Mouse (Mus musculus) layer of hippocampus, adult 6 months (tissue): ENCODE measurements around the gene Rergl. TPM values are rescaled to one million over a fixed set of nuclear protein-coding genes. Genes with fewer than 3 reads are reported as not detected.

ENCODE experiments used
- long read RNA-seq, 2 experiments: library from polyadenylated mRNA; unstranded; transcript quantifications; one replicate each; pipeline ENCODE4 v2.0.0; 2019 to 2020
- polyA plus RNA-seq: library from polyadenylated mRNA; unstranded; fragments of <200 nt; fragmentation: Nextera tagmentation; gene quantifications from 2 replicates; pipeline ENCODE4 v1.2.3, GENCODE M21; 2021

Gene Rergl
- not detected in 2 replicates for polyA plus RNA-seq
- long read RNA-seq, experiment 1 = 0 reads
- long read RNA-seq, experiment 2 = 0 reads

DNA sequence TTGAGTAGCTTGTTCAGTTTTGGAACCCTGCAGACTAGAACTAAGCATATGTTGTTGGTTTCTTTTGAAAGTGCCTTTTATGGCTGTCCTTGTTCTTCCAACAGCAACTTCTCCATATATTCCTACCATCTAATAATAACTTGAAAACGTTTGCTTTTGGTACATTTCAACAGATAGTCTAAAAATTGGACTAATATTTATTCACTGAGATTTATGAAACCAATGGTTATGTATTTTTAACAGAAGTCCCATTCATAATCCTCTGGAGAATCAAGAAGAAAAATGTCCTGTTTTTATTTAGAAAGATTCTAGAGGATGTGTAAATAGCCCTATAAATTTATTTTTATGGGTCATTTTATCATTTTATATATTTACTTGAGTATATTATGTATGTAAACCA is at the start of gene Rergl:
TSS of gene Rergl (minus strand) at position 101 of the 400 bp plus-strand sequence.

Other genes starting within 250 kb of the Rergl start
- 0.04 and 0.20 TPM in 2 replicates for gene Pik3c2g, start 85.2 kb upstream of the Rergl start, polyA plus RNA-seq